ENCODE assay signal across 8 mouse cellular contexts in genomic region chr19:6969665-6970381, GRCm38 (mm10). TPM values are rescaled to one million over a fixed set of nuclear protein-coding genes. Genes with fewer than 3 reads are reported as not detected.
DNase-seq lines count a peak whose midpoint lies in the region; ATAC-seq and TF ChIP-seq lines count a peak whose summit lies in the region.

No protein-coding gene starts in this region.

- 1% methylated on average over 55 of the region's 55 CpGs for WGBS in liver, embryonic 14.5 days (ENCODE audit: insufficient replicate concordance)

- peak; percentile 63 for TF ChIP-seq CTCF in bone marrow macrophage, adult 2 months (IDR thresholded peaks at IDR 0.05; ENCODE audit: low read depth, low read length)
- peak; percentile 79 for TF ChIP-seq CTCF in liver, embryonic 14.5 days (IDR thresholded peaks at IDR 0.05; ENCODE audit: low read depth)

- TF ChIP-seq EP300 in liver, embryonic 14.5 days (IDR thresholded peaks at IDR 0.05; ENCODE audit: low read depth) = no peak

- peak; percentile 35 to 57 for DNase-seq in cerebellum, postnatal 14 days
- no peak for DNase-seq in cerebellum, adult 8-10 months
- peak; percentile 59 to 67 for DNase-seq in gastrocnemius, adult 8-10 months (ENCODE audit: low spot score in 2 of 2)
- DNase-seq in induced T-regulatory cell, adult 2 months (ENCODE audit: low read depth) = peak; percentile 89
- DNase-seq in liver, embryonic 14.5 days (ENCODE audit: low read depth in 3 of 3, low spot score in 3 of 3) = no peak
- peak; percentile 65 to 75 for DNase-seq in natural killer cell, adult 2 months (ENCODE audit: low spot score in 2 of 2)
- DNase-seq in thymus, postnatal 36 days = peak; percentile 71 to 74

- TF ChIP-seq POLR2A in bone marrow macrophage, adult 2 months (IDR thresholded peaks at IDR 0.05; ENCODE audit: borderline replicate concordance, low read depth, low read length) = no peak

- peak overlapping the region; percentile 76 for H3K4me3 ChIP-seq in bone marrow macrophage, adult 2 months (ENCODE audit: insufficient read depth, low read length)
- peak overlapping the region; percentile 53 to 66 for H3K4me3 ChIP-seq in liver, embryonic 14.5 days (ENCODE audit: insufficient read depth in 1 of 2, low read depth in 2 of 2, low read length in 2 of 2)

- peak overlapping the region; percentile 91 for H3K4me2 ChIP-seq in liver, embryonic 14.5 days (ENCODE audit: low read depth)

- H3K36me3 ChIP-seq in liver, embryonic 14.5 days (replicated peaks; ENCODE audit: control insufficient read depth, insufficient read depth, low read depth) = no peaks in the 10 kb centered on the region

- no peaks in the 10 kb centered on the region for H3K9me3 ChIP-seq in liver, embryonic 14.5 days (ENCODE audit: control insufficient read depth, low read length)

- peaks cover 22% of the 10 kb centered on the region for H3K4me1 ChIP-seq in bone marrow macrophage, adult 2 months (ENCODE audit: control insufficient read depth, insufficient read depth, low read length)
- H3K4me1 ChIP-seq in liver, embryonic 14.5 days (replicated peaks; ENCODE audit: control insufficient read depth in 2 of 2, insufficient read depth in 2 of 2, low read length in 1 of 2) = peaks cover 24% of the 10 kb centered on the region in 2 experiments

- peaks cover 3% of the 10 kb centered on the region; the same call in 1 of the 2 replicates for H3K27me3 ChIP-seq in liver, embryonic 14.5 days (ENCODE audit: control insufficient read depth, insufficient read depth, low read length)

- peak overlapping the region; percentile 64 for H3K9ac ChIP-seq in liver, embryonic 14.5 days (replicated peaks)

- ATAC-seq in liver, embryonic 14.5 days (ENCODE audit: insufficient read depth) = peak; percentile 76

- H3K27ac ChIP-seq in bone marrow macrophage, adult 2 months (ENCODE audit: insufficient read depth, low read depth, low read length) = no peak overlapping the region
- no peak overlapping the region for H3K27ac ChIP-seq in liver, embryonic 14.5 days

RNA-seq across cellular contexts. Expression of gene Ppp1r14b, which starts 4.9 kb away (rescaled TPM):
- 64.2 and 73.7 TPM in 2 replicates for polyA plus RNA-seq in bone marrow macrophage, adult 2 months (2012; ENCODE audit: insufficient read depth, insufficient read length, missing spikeins)
- total RNA-seq in gastrocnemius, adult 8-10 months (2022) = 100 to 1,000 TPM; 144 to 194 (median 165) TPM
- polyA plus RNA-seq in liver, embryonic 14.5 days (2012; rRNA removed) = 52.2 and 69.6 TPM in 2 replicates
- 74.0 and 79.2 TPM in 2 replicates for polyA plus RNA-seq in liver, embryonic 14.5 days (2014; fragmentation: Nextera tagmentation; extraction: Ambion mirVana)

RNA-seq across cellular contexts. Expression of gene Plcb3, which starts 6.4 kb away (rescaled TPM):
- 39.8 and 40.6 TPM in 2 replicates for polyA plus RNA-seq in bone marrow macrophage, adult 2 months (2012; ENCODE audit: insufficient read depth, insufficient read length, missing spikeins)
- total RNA-seq in gastrocnemius, adult 8-10 months (2022) = 10 to 100 TPM in 1 of 4 experiments, 1 to 10 TPM in 3; 7.0 to 10.9 (median 9.4) TPM
- polyA plus RNA-seq in liver, embryonic 14.5 days (2012; rRNA removed) = 7.2 and 7.7 TPM in 2 replicates
- polyA plus RNA-seq in liver, embryonic 14.5 days (2014; fragmentation: Nextera tagmentation; extraction: Ambion mirVana) = 4.6 and 4.9 TPM in 2 replicates

RNA-seq across cellular contexts. Expression of gene Fkbp2, which starts 10.5 kb away (rescaled TPM):
- 118 and 126 TPM in 2 replicates for polyA plus RNA-seq in bone marrow macrophage, adult 2 months (2012; ENCODE audit: insufficient read depth, insufficient read length, missing spikeins)
- total RNA-seq in gastrocnemius, adult 8-10 months (2022) = 10 to 100 TPM in 1 of 4 experiments, 1 to 10 TPM in 3; 4.2 to 10.4 (median 5.8) TPM
- polyA plus RNA-seq in liver, embryonic 14.5 days (2012; rRNA removed) = 31.7 and 46.1 TPM in 2 replicates
- 65.7 and 67.1 TPM in 2 replicates for polyA plus RNA-seq in liver, embryonic 14.5 days (2014; fragmentation: Nextera tagmentation; extraction: Ambion mirVana)

RNA-seq across cellular contexts. Expression of gene Vegfb, which starts 17.6 kb away (rescaled TPM):
- polyA plus RNA-seq in bone marrow macrophage, adult 2 months (2012; ENCODE audit: insufficient read depth, insufficient read length, missing spikeins) = 30.1 and 39.9 TPM in 2 replicates
- 100 to 1,000 TPM; 167 to 187 (median 183) TPM for total RNA-seq in gastrocnemius, adult 8-10 months (2022)
- 7.6 and 8.0 TPM in 2 replicates for polyA plus RNA-seq in liver, embryonic 14.5 days (2012; rRNA removed)
- 9.5 and 10.2 TPM in 2 replicates for polyA plus RNA-seq in liver, embryonic 14.5 days (2014; fragmentation: Nextera tagmentation; extraction: Ambion mirVana)

RNA-seq across cellular contexts. Expression of gene Dnajc4, which starts 22.5 kb away (rescaled TPM):
- 26.8 and 32.2 TPM in 2 replicates for polyA plus RNA-seq in bone marrow macrophage, adult 2 months (2012; ENCODE audit: insufficient read depth, insufficient read length, missing spikeins)
- 10 to 100 TPM; 32.2 to 37.7 (median 36.4) TPM for total RNA-seq in gastrocnemius, adult 8-10 months (2022)
- polyA plus RNA-seq in liver, embryonic 14.5 days (2012; rRNA removed) = 7.8 and 8.6 TPM in 2 replicates
- 10.0 and 10.5 TPM in 2 replicates for polyA plus RNA-seq in liver, embryonic 14.5 days (2014; fragmentation: Nextera tagmentation; extraction: Ambion mirVana)

Comparison
In these comparisons a context has a peak if more than half of its experiments do, and no peak if none do; other contexts are left out.
1. DNase-seq: peak in cerebellum, postnatal 14 days (2 of 2), gastrocnemius, adult 8-10 months (2 of 2), induced T-regulatory cell, adult 2 months (single experiment), natural killer cell, adult 2 months (2 of 2) and thymus, postnatal 36 days (2 of 2); none in cerebellum, adult 8-10 months (single experiment) and liver, embryonic 14.5 days (0 of 3).